Mouse (Mus musculus): ENCODE measurements at regions not wholly inside any gene's neighbourhood (a gene's known extent, or its start where the extent isn't known, plus 50 kb on each side); places are given as distances from the start of the nearest gene placed in this dataset.

DNA sequence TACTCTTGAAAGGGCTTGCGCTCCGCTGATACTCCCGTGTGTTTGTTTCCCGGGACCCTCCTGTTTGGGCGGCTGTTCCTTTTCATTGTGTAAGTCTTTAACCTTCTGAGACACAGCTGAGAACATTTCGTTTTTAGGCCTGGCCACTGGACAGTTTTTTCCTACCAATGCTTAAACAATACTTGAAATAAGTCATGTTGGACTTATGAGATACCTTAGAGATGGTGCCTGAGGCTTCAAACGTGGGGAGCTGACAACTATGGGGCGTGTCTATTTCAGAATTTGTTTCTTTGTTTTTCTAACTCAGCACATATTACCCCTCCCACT, 78.9 kb upstream of the Otx2 start:
- Histone ChIP-seq H3K4me3 (replicated peaks in 1 of 3; ENCODE audit: low read depth in 2 of 3, low read length in 2 of 3, poor library complexity in 1 of 3) (no peak overlapping the region), H3K9ac (ENCODE audit: insufficient read depth, low read depth) (no peak overlapping the region), H3K27me3 (replicated peaks) (no peaks in the 10 kb centered on the region), H3K9me3 (replicated peaks; ENCODE audit: low read length) (no peaks in the 10 kb centered on the region), H3K27ac (ENCODE audit: insufficient read depth, low read depth) (no peak overlapping the region), H3K36me3 (replicated peaks in 1 of 2; ENCODE audit: control insufficient read depth in 1 of 2, insufficient read depth in 1 of 2, low read length in 1 of 2) (no peaks in the 10 kb centered on the region), H3K79me2 (replicated peaks; ENCODE audit: control insufficient read depth, extremely low read depth, insufficient read depth, poor library complexity, severe bottlenecking) (no peaks in the 10 kb centered on the region), H3K4me1 (ENCODE audit: control insufficient read depth in 1 of 2, insufficient read depth in 2 of 2) (peaks cover 0 to 7% of the 10 kb centered on the region in 2 experiments; a peak in 2 of 4 replicates), H3K4me2 (ENCODE audit: insufficient read depth, low read depth, poor library complexity, severe bottlenecking) (no peak overlapping the region)
- dilution Hi-C loops (cut with MboI; ENCODE audit: extremely low pct_ligation_motif_present, extremely low pct_unique_long_range_greater_than_20kb, low sequenced_read_pairs) (no loop called here), in situ Hi-C loops (cut with MboI; ENCODE audit: low pct_ligation_motif_present, low pct_unique_long_range_greater_than_20kb, low sequenced_read_pairs) (no loop called here)
- no peak for DNase-seq (ENCODE audit: extremely low read depth)
- TF ChIP-seq E2F4 (IDR thresholded peaks at IDR 0.05; ENCODE audit: insufficient replicate concordance, low read depth, low read length) (no peak), SIN3A (IDR thresholded peaks at IDR 0.05; ENCODE audit: low read length) (no peak), ZC3H11A (IDR thresholded peaks at IDR 0.05; ENCODE audit: low read depth, low read length) (no peak), MAZ (IDR thresholded peaks at IDR 0.05; ENCODE audit: low read depth, low read length) (no peak)

DNA sequence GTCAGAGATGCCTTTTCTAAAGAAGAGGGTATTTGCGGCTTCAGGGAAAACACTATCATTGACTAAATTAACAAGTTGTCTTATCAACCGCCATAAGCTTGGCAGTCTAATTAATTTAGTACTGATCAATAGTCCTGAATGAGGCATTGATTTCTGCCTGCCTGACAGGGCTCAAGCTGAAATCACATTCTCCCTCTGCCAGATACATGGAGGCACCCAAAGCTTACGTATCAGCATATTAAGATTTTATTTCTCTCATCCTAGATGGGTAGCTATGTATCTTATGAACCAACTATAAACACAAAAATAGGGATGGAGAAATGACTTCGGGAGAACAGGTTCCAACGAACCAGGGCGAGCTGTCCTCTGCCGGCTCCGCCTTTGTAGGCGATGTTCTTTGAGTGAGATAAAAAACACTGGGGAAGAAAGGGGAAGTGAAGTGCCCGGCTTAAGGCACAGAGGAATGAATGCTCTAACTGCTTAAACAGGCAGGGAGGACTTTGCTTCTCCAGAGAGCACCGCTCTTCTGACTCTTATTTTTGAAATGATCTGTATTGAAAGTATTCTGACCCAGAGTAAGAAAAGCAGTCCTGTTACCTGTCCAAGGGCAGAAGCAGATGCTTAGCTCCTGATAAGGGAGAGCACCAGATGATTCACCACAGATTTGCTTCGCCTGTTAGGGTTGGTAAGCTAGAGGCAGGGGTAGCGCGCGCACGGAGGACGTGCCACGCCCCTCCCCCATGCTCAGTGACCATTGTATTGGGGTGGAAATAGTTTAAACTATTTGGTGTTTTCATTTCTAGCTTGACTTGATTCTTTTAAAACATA, 78.3 kb upstream of the Otx2 start:
- no peaks in the 10 kb centered on the region for H3K27me3 ChIP-seq (replicated peaks)
- H3K9me3 ChIP-seq (replicated peaks; ENCODE audit: low read length), result no peaks in the 10 kb centered on the region
- H3K36me3 ChIP-seq (replicated peaks in 1 of 2; ENCODE audit: control insufficient read depth in 1 of 2, insufficient read depth in 1 of 2, low read length in 1 of 2), result no peaks in the 10 kb centered on the region
- H3K4me1 ChIP-seq (ENCODE audit: control insufficient read depth in 1 of 2, insufficient read depth in 2 of 2), result peaks cover 0 to 7% of the 10 kb centered on the region in 2 experiments; a peak in 2 of 4 replicates
- TF ChIP-seq ZC3H11A (IDR thresholded peaks at IDR 0.05; ENCODE audit: low read depth, low read length), result no peak
- no peak for TF ChIP-seq ZMIZ1 (IDR thresholded peaks at IDR 0.05; ENCODE audit: low read depth, low read length)
- H3K9ac ChIP-seq (ENCODE audit: insufficient read depth, low read depth), result no peak overlapping the region
- dilution Hi-C loops (cut with MboI; ENCODE audit: extremely low pct_ligation_motif_present, extremely low pct_unique_long_range_greater_than_20kb, low sequenced_read_pairs), result no loop called here
- no peaks in the 10 kb centered on the region for H3K79me2 ChIP-seq (replicated peaks; ENCODE audit: control insufficient read depth, extremely low read depth, insufficient read depth, poor library complexity, severe bottlenecking)
- in situ Hi-C loops (cut with MboI; ENCODE audit: low pct_ligation_motif_present, low pct_unique_long_range_greater_than_20kb, low sequenced_read_pairs), result no loop called here
- no peak overlapping the region for H3K4me3 ChIP-seq (replicated peaks in 1 of 3; ENCODE audit: low read depth in 2 of 3, low read length in 2 of 3, poor library complexity in 1 of 3)
- DNase-seq (ENCODE audit: extremely low read depth), result peak; percentile 29
- H3K27ac ChIP-seq (ENCODE audit: insufficient read depth, low read depth), result no peak overlapping the region
- H3K4me2 ChIP-seq (ENCODE audit: insufficient read depth, low read depth, poor library complexity, severe bottlenecking), result no peak overlapping the region; the same call in 1 of the 2 replicates

DNA sequence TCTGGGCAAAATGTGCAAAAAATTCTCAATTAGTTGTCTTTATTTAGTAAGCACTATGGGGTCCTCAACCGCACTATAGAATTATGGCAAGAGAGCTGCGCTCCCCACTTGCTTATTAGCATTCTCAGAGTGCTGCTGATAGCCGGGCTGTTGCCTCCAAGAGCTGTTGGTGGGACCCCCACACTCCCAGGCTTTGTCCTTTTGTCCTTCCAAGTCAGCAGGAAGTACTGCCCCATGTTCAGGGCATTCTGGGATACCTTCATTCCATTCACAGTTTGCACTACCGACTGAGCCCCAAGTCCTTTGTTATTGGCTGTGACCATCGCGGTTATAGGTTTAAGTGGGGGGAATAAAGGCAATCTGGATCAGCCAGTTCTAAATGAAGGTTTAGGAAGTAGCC, 77.4 kb upstream of the Otx2 start:
- Histone ChIP-seq H3K27me3 (replicated peaks) (no peaks in the 10 kb centered on the region), H3K9ac (ENCODE audit: insufficient read depth, low read depth) (no peak overlapping the region), H3K4me2 (ENCODE audit: insufficient read depth, low read depth, poor library complexity, severe bottlenecking) (no peak overlapping the region), H3K36me3 (replicated peaks in 1 of 2; ENCODE audit: control insufficient read depth in 1 of 2, insufficient read depth in 1 of 2, low read length in 1 of 2) (no peaks in the 10 kb centered on the region), H3K4me3 (replicated peaks in 1 of 3; ENCODE audit: low read depth in 2 of 3, low read length in 2 of 3, poor library complexity in 1 of 3) (no peak overlapping the region), H3K79me2 (replicated peaks; ENCODE audit: control insufficient read depth, extremely low read depth, insufficient read depth, poor library complexity, severe bottlenecking) (no peaks in the 10 kb centered on the region), H3K9me3 (replicated peaks; ENCODE audit: low read length) (no peaks in the 10 kb centered on the region), H3K4me1 (ENCODE audit: control insufficient read depth in 1 of 2, insufficient read depth in 2 of 2) (peaks cover 0 to 7% of the 10 kb centered on the region in 2 experiments; a peak in 2 of 4 replicates), H3K27ac (ENCODE audit: insufficient read depth, low read depth) (no peak overlapping the region)
- in situ Hi-C loops (cut with MboI; ENCODE audit: low pct_ligation_motif_present, low pct_unique_long_range_greater_than_20kb, low sequenced_read_pairs) (no loop called here), dilution Hi-C loops (cut with MboI; ENCODE audit: extremely low pct_ligation_motif_present, extremely low pct_unique_long_range_greater_than_20kb, low sequenced_read_pairs) (no loop called here)
- no peak for DNase-seq (ENCODE audit: extremely low read depth)
- TF ChIP-seq USF1 (IDR thresholded peaks at IDR 0.05; ENCODE audit: low read depth, low read length) (no peak), UBTF (IDR thresholded peaks at IDR 0.05; ENCODE audit: low read depth, low read length) (no peak), JUND (conservative IDR thresholded peaks at IDR 0.05; ENCODE audit: low read depth, low read length) (no peak), MXI1 (IDR thresholded peaks at IDR 0.05; ENCODE audit: low read depth, low read length) (no peak), E2F4 (IDR thresholded peaks at IDR 0.05; ENCODE audit: insufficient replicate concordance, low read depth, low read length) (no peak), GABPA (IDR thresholded peaks at IDR 0.05; ENCODE audit: insufficient replicate concordance, low read depth, low read length) (no peak), NELFE (IDR thresholded peaks at IDR 0.05; ENCODE audit: low read depth, low read length) (no peak), MAX (IDR thresholded peaks at IDR 0.05; ENCODE audit: low read length) (no peak), IRF4 (IDR thresholded peaks at IDR 0.05; ENCODE audit: low read depth, low read length) (no peak), MEF2A (IDR thresholded peaks at IDR 0.05; ENCODE audit: borderline replicate concordance, low read depth, low read length) (no peak), SMC3 (IDR thresholded peaks at IDR 0.05; ENCODE audit: low read depth, low read length) (no peak), ZC3H11A (IDR thresholded peaks at IDR 0.05; ENCODE audit: low read depth, low read length) (no peak), USF2 (conservative IDR thresholded peaks at IDR 0.05; ENCODE audit: low read depth, low read length) (no peak), POLR2AphosphoS2 (IDR thresholded peaks at IDR 0.05; ENCODE audit: low read depth, low read length) (no peak), TCF12 (IDR thresholded peaks at IDR 0.05; ENCODE audit: low read depth, low read length) (no peak), MAFK (IDR thresholded peaks at IDR 0.05; ENCODE audit: insufficient replicate concordance, low read length) (no peak), TBP (conservative IDR thresholded peaks at IDR 0.05; ENCODE audit: low read depth, low read length) (no peak)
